Mouse (Mus musculus): ENCODE measurements around the gene Nfkbie.

Gene Nfkbie

GRCm38 (mm10) chr17:45559732-45560525 lies 4.4 kb downstream of the Nfkbie start:
- in situ Hi-C loops (cut with MboI) = no loop called here

- in situ Hi-C loops (cut with MboI) = no loop called here
These were observed 7.7 kb downstream of the Nfkbie start for GRCm38 (mm10) chr17:45563216-45563615.

GRCm38 (mm10) chr17:45563655-45564530 lies 8.4 kb downstream of the Nfkbie start, which contains the start of gene Slc35b2:
Gene Slc35b2, plus strand, starts transcription at chr17:45563874.
- in situ Hi-C loops (cut with MboI) = no loop called here

- in situ Hi-C loops (cut with MboI) = no loop called here
These were observed 9.1 kb downstream of the Nfkbie start for GRCm38 (mm10) chr17:45564531-45565084.

- in situ Hi-C loops (cut with MboI) = no loop called here
These were observed 9.6 kb downstream of the Nfkbie start for GRCm38 (mm10) chr17:45565103-45565502.

GRCm38 (mm10) chr17:45566031-45566359 lies 10.5 kb downstream of the Nfkbie start:
- in situ Hi-C loops (cut with MboI) = no loop called here

GRCm38 (mm10) chr17:45566360-45567161 lies 11.1 kb downstream of the Nfkbie start:
- in situ Hi-C loops (cut with MboI) = no loop called here

- in situ Hi-C loops (cut with MboI) = no loop called here
These were observed 11.7 kb downstream of the Nfkbie start for GRCm38 (mm10) chr17:45567162-45567601.

GRCm38 (mm10) chr17:45568990-45569389 lies 13.5 kb downstream of the Nfkbie start:
- in situ Hi-C loops (cut with MboI) = no loop called here

GRCm38 (mm10) chr17:45569999-45570398 lies 14.5 kb downstream of the Nfkbie start:
- in situ Hi-C loops (cut with MboI) = no loop called here

GRCm38 (mm10) chr17:45572103-45573086 lies 16.9 kb downstream of the Nfkbie start:
- in situ Hi-C loops (cut with MboI) = no loop called here

- in situ Hi-C loops (cut with MboI) = no loop called here
These were observed 17.7 kb downstream of the Nfkbie start, which contains the start of gene Hsp90ab1 for GRCm38 (mm10) chr17:45573087-45573779. Gene Hsp90ab1, minus strand, starts transcription at chr17:45573271.

- in situ Hi-C loops (cut with MboI) = no loop called here
These were observed 18.2 kb downstream of the Nfkbie start for GRCm38 (mm10) chr17:45573780-45574123.

GRCm38 (mm10) chr17:45574129-45574761 lies 18.7 kb downstream of the Nfkbie start:
- in situ Hi-C loops (cut with MboI) = no loop called here

- in situ Hi-C loops (cut with MboI) = no loop called here
These were observed 19.8 kb downstream of the Nfkbie start for GRCm38 (mm10) chr17:45575123-45575897.

- in situ Hi-C loops (cut with MboI) = no loop called here
These were observed 22.7 kb downstream of the Nfkbie start for GRCm38 (mm10) chr17:45578242-45578641.

GRCm38 (mm10) chr17:45578843-45579242 lies 23.3 kb downstream of the Nfkbie start:
- in situ Hi-C loops (cut with MboI) = no loop called here

GRCm38 (mm10) chr17:45579554-45579953 lies 24.1 kb downstream of the Nfkbie start:
- in situ Hi-C loops (cut with MboI) = no loop called here
